Mouse (Mus musculus) olfactory bulb, adult 2 months (tissue): ENCODE measurements around the gene Nptx1.

Source experiments
- CTCF ChIP-seq: fragments of 200-500 bp; IDR thresholded peaks from 2 replicates; pipeline ENCODE4 v1.5.1; 2012; ENCODE audit warnings: low read depth, mild to moderate bottlenecking, low read length, moderate library complexity; ENCODE audit not compliant: insufficient read depth
- POLR2A ChIP-seq: fragments of 200-500 bp; IDR thresholded peaks from 2 replicates; pipeline ENCODE4 v1.6.1; 2012; ENCODE audit warnings: mild to moderate bottlenecking, low read depth, low read length, moderate library complexity; ENCODE audit not compliant: insufficient read depth

- TF ChIP-seq POLR2A (no peak), CTCF (no peak)
Measured at GRCm38 (mm10) chr11:119549371-119549811, 1.8 kb upstream of the Nptx1 start.
